Mouse (Mus musculus) neural tube, embryonic 14.5 days (tissue): ENCODE data around the gene Gpc5. TPM values are rescaled to one million over a fixed set of nuclear protein-coding genes. Genes with fewer than 3 reads are reported as not detected.

Experiments used
- ATAC-seq: fragments of 200-750 bp; cut with Nextera tagmentation; 2 replicates; pipeline ENCODE4 v1.8.0; 2017; ENCODE audit warnings: low read depth, mild to moderate bottlenecking, moderate TSS enrichment, moderate library complexity
- H3K27ac ChIP-seq: fragments of 300-500 bp; sonication (generic); 2 replicates; pipeline ENCODE4 v1.5.1; 2014; ENCODE audit warnings: low read depth, mild to moderate bottlenecking, control low read depth, low read length, moderate library complexity, mixed read lengths
- H3K27me3 ChIP-seq: fragments of 300-500 bp; sonication (generic); 2 replicates; pipeline ENCODE4 v1.6.1; 2014; ENCODE audit warnings: low read length; ENCODE audit not compliant: control insufficient read depth, insufficient read depth
- H3K36me3 ChIP-seq: fragments of 300-500 bp; sonication (generic); 2 replicates; pipeline ENCODE4 v1.6.1; 2014; ENCODE audit warnings: low read length, mixed read lengths; ENCODE audit not compliant: control insufficient read depth, insufficient read depth
- H3K4me1 ChIP-seq: fragments of 300-500 bp; sonication (generic); 2 replicates; pipeline ENCODE4 v1.6.1; 2014; ENCODE audit warnings: low read length; ENCODE audit not compliant: control insufficient read depth, insufficient read depth
- H3K4me2 ChIP-seq: fragments of 300-500 bp; sonication (generic); 2 replicates; pipeline ENCODE4 v1.6.1; 2014; ENCODE audit warnings: mild to moderate bottlenecking, low read depth, low read length, control low read depth
- H3K4me3 ChIP-seq: fragments of 300-500 bp; sonication (generic); 2 replicates; pipeline ENCODE4 v1.5.1; 2014; ENCODE audit warnings: low read depth, low read length, control low read depth, mixed read lengths
- H3K9ac ChIP-seq: fragments of 300-500 bp; sonication (generic); replicated peaks from 2 replicates; pipeline ENCODE4 v1.6.1; 2014; ENCODE audit warnings: low read depth, mild to moderate bottlenecking, control low read depth, low read length, mixed read lengths
- H3K9me3 ChIP-seq: fragments of 300-500 bp; sonication (generic); 2 replicates; pipeline ENCODE4 v1.6.1; 2016; ENCODE audit warnings: low read length; ENCODE audit not compliant: control insufficient read depth
- WGBS: fragments of 180-500 bp; shearing (Covaris S2); extraction: QIAGEN DNeasy Blood & Tissue Kit; methylation state at CpG from one replicate; pipeline ENCODE4 v1.1.7; 2014; 5-methylcytosine and 5-hydroxymethylcytosine counted together
- polyA plus RNA-seq: library from polyadenylated mRNA; unstranded; fragments of >200 nt; fragmentation: Nextera tagmentation; extraction: Ambion mirVana; gene quantifications from 2 replicates; pipeline ENCODE4 v1.2.1, GENCODE M21; 2014

Gpc5 gene
- polyA plus RNA-seq, 1 experiment from 2014 or later = 28.6 TPM

DNA sequence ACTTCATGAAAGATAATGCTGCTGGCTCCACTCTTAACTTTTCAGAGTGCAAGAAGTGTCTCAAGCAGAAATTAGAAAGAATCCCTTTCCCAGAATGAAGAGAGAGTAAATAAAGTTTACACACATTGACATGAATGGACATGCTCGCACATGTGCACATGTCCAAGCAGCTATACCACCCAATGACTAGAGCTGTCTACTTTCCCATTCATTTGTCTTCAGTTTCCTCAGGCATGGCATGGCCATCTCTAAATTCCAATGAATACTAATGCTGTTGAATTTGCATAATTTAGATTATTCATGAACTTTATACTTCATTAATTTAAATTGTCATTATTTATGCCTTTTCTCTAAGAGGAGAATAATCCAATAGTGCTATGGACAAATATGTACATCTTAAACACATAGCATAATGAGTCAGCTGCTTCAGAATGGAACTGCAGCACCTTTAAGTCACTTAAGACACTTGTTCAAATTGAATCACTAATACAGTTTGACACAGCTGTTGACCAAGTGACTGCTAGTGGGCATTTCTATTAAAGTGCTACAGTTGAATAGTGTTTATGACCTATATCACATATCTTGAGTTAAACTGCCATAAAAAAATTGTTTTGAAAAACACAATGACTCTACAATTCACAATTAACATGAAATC lies 752.9 kb downstream of the Gpc5 start:
- H3K27me3 ChIP-seq = no peaks in the 10 kb centered on the region
- H3K4me1 ChIP-seq = no peaks in the 10 kb centered on the region
- no peak overlapping the region for H3K4me2 ChIP-seq
- H3K27ac ChIP-seq = no peak overlapping the region
- H3K9ac ChIP-seq = no peak overlapping the region
- no peaks in the 10 kb centered on the region for H3K9me3 ChIP-seq
- no peak for ATAC-seq
- H3K36me3 ChIP-seq = no peaks in the 10 kb centered on the region
- WGBS = 71% methylated on average over 1 of the region's 1 CpGs
- H3K4me3 ChIP-seq = no peak overlapping the region

DNA sequence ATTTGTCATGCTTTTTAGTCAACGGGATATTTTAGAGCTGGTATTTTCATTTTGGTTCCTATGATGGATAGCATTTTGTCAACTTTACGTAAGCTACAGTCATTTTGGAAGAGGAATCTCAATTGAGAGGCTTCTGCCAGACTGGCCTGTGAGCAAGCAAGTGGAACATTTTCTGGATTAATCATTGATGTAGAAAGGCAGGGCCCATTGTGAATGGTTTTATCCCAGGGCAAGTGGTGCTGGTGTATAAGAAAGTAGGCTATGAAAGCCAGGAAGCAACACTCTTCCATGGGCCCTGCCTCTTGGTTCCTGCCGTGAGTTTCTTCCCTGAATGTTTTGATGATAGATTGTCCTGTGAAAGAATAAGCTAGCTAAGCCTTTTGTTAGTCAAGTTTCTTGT lies 777.1 kb downstream of the Gpc5 start:
- Histone ChIP-seq H3K4me3 (no peak overlapping the region), H3K4me1 (no peaks in the 10 kb centered on the region), H3K27ac (no peak overlapping the region), H3K27me3 (no peaks in the 10 kb centered on the region), H3K9ac (no peak overlapping the region), H3K4me2 (no peak overlapping the region), H3K36me3 (no peaks in the 10 kb centered on the region), H3K9me3 (no peaks in the 10 kb centered on the region)
- no peak for ATAC-seq
- WGBS = 85% methylated on average over 3 of the region's 3 CpGs

DNA sequence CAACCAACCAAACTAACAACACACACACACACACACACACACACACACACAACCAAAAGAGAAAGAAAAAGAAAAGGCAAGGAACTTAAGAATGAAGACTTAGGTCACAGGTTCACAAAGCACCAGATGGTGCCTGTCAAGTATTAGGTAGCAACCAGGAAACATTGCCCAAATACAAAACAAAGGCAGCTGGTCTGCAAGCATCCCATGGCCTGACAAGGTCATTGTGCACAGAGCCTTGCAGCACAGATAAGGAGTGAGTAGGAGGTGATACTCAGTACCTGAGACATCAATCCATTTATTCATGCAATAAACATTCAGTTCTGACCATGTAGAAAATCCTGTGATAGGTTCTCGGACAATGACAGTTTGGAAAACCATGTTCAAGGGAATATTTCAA lies 884.0 kb downstream of the Gpc5 start:
- H3K4me3 ChIP-seq = no peak overlapping the region
- ATAC-seq = no peak
- H3K27me3 ChIP-seq = no peaks in the 10 kb centered on the region
- no peaks in the 10 kb centered on the region for H3K36me3 ChIP-seq
- H3K9me3 ChIP-seq = no peaks in the 10 kb centered on the region
- no peak overlapping the region for H3K4me2 ChIP-seq
- H3K9ac ChIP-seq = no peak overlapping the region
- WGBS = 91% methylated on average over 1 of the region's 1 CpGs
- no peaks in the 10 kb centered on the region for H3K4me1 ChIP-seq
- H3K27ac ChIP-seq = no peak overlapping the region

DNA sequence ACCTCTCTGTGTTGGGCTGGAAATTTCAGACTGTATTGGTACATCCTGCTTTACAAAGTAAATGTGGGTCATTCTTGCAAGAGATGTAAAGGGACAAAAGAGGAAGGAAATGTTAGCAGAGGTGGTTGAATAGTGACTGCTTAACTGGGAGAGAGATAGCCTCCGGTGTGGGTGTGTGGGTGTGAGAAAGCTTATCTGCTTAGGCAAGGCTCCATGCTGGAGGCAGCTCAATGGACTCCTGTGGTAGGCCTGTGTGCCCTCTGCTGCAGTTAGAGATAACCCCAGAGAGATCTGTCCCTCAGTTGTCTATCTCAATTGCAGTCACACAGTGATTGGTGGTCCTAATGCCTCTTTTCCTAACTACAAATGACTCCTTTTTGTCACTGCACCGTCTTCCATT lies 887.2 kb downstream of the Gpc5 start:
- no peak overlapping the region for H3K27ac ChIP-seq
- no peak overlapping the region for H3K4me2 ChIP-seq
- WGBS = 85% methylated on average over 2 of the region's 2 CpGs
- H3K9me3 ChIP-seq = no peaks in the 10 kb centered on the region
- H3K4me1 ChIP-seq = no peaks in the 10 kb centered on the region
- no peaks in the 10 kb centered on the region for H3K36me3 ChIP-seq
- no peak overlapping the region for H3K4me3 ChIP-seq
- no peak overlapping the region for H3K9ac ChIP-seq
- no peaks in the 10 kb centered on the region for H3K27me3 ChIP-seq
- no peak for ATAC-seq

DNA sequence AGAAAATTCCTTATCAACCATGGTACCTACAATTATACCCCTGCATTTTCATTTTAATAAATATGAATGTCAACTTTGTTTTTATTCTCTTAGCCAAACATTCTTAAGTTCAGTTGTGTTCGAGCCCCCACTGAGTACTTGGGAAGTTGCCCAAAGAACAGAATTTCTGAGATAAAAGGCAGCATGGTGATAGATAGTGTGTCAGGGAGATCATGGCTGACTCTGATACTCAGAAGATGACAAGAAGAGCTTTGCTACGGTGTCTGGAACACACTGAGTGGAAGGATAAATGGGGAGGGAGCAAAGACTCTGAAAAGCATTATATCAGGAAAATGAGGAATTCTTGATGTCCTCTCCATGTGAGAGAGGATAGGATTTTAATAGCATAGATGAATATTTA lies 898.7 kb downstream of the Gpc5 start:
- Histone ChIP-seq H3K27ac (no peak overlapping the region), H3K4me3 (no peak overlapping the region), H3K27me3 (no peaks in the 10 kb centered on the region), H3K4me1 (no peaks in the 10 kb centered on the region), H3K9ac (no peak overlapping the region), H3K36me3 (no peaks in the 10 kb centered on the region), H3K4me2 (no peak overlapping the region), H3K9me3 (no peaks in the 10 kb centered on the region)
- ATAC-seq = no peak
- WGBS = 73% methylated on average over 2 of the region's 2 CpGs

DNA sequence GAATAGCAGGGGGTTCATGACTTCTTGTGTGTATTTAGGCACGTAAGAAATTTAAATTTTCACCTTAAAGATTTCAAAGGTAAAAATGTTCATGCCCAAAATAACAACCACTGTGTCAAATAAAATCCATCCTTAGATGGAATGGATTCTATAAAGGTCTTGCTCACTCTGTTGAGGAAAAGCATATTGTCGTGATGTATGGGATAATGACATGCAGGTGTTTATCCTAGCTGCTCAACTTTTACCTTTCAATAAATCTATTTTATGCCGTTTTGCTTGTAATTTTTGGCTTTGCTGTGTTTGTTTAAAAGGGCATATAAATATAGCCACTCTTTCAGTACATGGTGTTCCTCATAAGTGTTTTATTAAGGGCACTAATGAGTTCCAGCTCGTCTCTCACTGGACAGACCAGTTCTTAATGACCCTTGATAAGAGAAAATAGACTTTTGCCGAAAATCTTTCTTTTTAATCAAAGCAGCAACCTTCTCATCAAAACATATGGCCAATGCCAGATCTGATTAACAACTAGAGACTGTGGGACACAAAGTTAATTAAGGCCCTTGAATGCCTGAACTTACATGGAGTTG lies 901.6 kb downstream of the Gpc5 start:
- Histone ChIP-seq H3K4me3 (no peak overlapping the region), H3K4me1 (no peaks in the 10 kb centered on the region), H3K4me2 (no peak overlapping the region), H3K27me3 (no peaks in the 10 kb centered on the region), H3K36me3 (no peaks in the 10 kb centered on the region), H3K9ac (no peak overlapping the region), H3K27ac (no peak overlapping the region), H3K9me3 (no peaks in the 10 kb centered on the region)
- 70% methylated on average over 5 of the region's 5 CpGs for WGBS
- no peak for ATAC-seq

DNA sequence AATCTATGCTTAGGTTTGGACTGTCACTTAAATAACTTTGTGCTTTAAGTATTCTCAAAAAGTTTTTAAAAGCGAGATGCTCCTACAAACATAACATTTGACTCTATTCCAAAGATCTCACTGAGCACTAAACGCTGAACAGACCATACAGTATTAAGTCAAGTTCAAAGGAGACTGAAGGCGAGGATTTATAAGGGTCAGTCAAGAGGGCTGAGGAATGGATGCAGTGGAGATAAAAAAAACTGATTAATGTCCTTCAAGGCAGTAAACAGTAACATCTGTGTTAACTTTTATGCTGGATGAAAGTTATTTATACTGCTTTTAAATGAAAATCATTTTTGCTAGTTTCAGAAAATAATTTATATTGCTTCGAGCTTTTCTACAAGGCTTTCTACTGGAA lies 906.9 kb downstream of the Gpc5 start:
- no peak for ATAC-seq
- no peaks in the 10 kb centered on the region for H3K27me3 ChIP-seq
- H3K4me1 ChIP-seq = no peaks in the 10 kb centered on the region
- H3K36me3 ChIP-seq = no peaks in the 10 kb centered on the region
- H3K4me3 ChIP-seq = no peak overlapping the region
- H3K9ac ChIP-seq = no peak overlapping the region
- no peak overlapping the region for H3K4me2 ChIP-seq
- no peak overlapping the region for H3K27ac ChIP-seq
- no peaks in the 10 kb centered on the region for H3K9me3 ChIP-seq
- 69% methylated on average over 4 of the region's 4 CpGs for WGBS

DNA sequence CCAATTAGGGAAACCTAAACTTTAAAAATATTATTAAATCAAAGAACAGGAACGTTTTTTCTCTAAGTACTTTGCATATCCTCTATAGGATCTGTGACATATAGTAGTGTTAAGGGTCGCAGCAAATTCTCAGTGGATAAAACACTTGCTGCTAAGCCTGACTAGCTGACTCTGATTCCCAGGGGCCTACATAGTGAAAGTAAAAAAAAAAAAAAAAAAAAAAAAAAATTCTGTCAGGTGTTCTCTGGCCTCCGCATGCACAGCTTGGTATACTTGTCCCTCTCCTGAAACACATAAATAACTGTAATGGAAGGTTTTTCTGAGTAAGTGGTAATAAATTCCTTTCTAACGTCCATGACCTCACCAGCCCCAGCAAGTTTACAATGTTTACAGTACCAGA lies 995.0 kb downstream of the Gpc5 start:
- H3K9ac ChIP-seq = no peak overlapping the region
- ATAC-seq = no peak
- H3K27ac ChIP-seq = no peak overlapping the region
- no peak overlapping the region for H3K4me2 ChIP-seq
- H3K36me3 ChIP-seq = no peaks in the 10 kb centered on the region
- H3K4me1 ChIP-seq = no peaks in the 10 kb centered on the region
- WGBS = 72% methylated on average over 4 of the region's 4 CpGs
- no peaks in the 10 kb centered on the region for H3K27me3 ChIP-seq
- H3K4me3 ChIP-seq = no peak overlapping the region
- H3K9me3 ChIP-seq = no peaks in the 10 kb centered on the region

DNA sequence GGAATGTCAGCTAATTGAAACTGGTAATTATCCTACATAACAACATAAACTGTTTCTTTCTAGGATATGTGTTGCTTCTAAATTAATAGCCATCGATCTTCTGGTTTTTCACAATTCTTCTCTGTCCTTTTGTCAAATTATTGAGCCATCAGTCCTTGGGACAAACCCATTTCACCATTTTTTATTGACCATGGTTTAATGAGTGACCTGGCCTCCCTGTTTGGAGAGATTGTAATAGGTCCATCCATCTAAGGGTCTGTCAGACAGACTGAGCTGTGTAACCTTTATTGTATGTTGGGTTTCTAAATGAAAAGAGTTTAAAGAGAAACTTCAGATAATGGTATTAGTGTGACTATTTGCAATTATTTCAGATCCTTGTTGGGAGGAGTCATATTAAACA lies 1035.9 kb downstream of the Gpc5 start:
- Histone ChIP-seq H3K9ac (no peak overlapping the region), H3K27me3 (no peaks in the 10 kb centered on the region), H3K27ac (no peak overlapping the region), H3K4me3 (no peak overlapping the region), H3K9me3 (no peaks in the 10 kb centered on the region), H3K4me1 (no peaks in the 10 kb centered on the region), H3K4me2 (no peak overlapping the region), H3K36me3 (no peaks in the 10 kb centered on the region)
- WGBS = 32% methylated on average over 1 of the region's 1 CpGs
- no peak for ATAC-seq
